Mouse (Mus musculus): Measurements from ENCODE around the gene Wdr82.

Gene Wdr82

DNA sequence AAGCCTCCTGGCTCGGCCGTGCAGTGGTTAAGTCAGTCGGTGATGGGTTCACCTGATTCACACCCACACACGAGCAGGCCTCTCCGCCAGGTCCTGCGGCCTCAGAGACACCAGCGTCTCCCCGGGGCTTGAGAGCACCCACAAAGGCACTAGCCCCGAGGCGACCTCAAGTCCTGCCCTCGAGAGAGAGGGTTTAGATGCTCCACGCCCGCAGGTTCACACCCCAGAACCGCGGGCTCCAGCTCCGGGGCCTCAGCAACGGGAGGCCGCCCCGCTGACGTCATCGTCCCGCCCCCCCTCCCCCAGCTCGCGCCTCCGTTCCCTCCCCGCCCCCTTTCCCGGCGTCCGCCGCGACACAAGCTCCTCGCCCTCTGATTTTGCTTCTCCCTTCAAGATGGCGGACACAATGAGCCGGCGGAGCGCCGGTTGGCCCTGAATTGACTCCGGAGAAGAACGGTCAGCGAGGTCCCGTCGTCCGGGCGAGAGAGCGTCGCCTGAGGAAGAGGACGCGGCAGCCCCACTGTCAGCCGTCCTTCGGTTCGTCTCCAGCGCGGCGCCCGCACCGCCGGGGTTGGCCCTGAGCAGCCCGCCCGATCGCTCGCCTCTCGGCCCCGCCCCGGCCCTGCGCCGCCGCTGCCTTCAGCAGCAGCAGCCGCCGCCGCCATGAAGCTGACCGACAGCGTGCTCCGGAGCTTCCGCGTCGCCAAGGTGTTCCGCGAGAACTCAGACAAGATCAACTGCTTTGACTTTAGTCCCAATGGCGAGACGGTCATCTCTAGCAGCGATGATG is at the start of gene Wdr82:
Wdr82 (plus strand) TSS at position 373 of the 790 bp plus-strand sequence.
- in situ Hi-C loops (cut with MboI, MseI) = loop anchor here in 1 of 2 experiments (10.0 kb wide), 1 partner anchor 254 kb away; the partner anchor contains the start of gene Rpl29

DNA sequence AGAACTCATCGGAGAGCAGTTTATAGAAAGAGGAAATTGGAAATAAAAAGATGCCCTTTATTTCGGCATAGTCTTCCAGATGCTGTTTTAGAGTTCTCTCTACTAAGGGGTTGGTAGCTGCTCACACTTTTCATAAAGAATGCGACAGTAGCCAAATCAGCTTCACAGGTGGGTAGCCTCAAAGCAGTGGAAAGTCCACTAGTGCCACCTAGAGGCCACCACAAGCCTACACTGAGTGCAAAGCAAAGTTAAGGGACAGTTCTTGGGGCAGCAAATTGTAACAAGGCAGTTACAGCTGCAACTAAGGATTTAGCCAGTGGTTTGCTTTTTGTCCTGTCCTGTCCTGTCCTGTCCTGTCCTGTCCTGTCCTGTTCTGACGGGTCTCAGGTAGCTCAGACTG is 47.1 kb upstream of the Wdr82 start:
- in situ Hi-C loops (cut with MboI, MseI) = loop anchor here in 1 of 2 experiments (10.0 kb wide), 1 partner anchor 259 kb away; no protein-coding TSS in a partner anchor

DNA sequence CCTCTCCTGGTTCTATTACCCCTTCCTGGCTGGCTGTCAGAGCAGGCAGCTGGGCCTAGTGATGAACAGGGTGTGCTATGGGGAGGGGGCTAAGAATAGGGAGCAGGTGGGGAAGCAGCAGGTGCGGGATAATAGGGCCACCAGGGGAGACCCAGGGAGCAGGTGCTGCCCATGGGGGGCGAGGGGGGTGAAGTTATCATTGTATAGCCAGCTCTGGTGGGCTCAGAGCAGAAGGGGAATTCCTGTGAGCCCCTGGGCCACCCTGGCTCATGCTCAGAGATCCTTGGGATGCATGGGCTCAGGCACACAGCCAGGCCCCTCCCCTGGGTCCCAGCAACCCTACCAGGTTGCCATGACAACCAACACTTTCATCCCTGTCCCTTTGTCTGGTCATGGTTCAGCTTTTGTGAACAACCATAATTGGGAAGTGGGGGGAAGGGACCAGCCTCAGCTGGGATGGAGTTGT is 43.9 kb upstream of the Wdr82 start:
- in situ Hi-C loops (cut with MboI, MseI) = loop anchor here in 1 of 2 experiments (10.0 kb wide), 1 partner anchor 262 kb away; no protein-coding TSS in a partner anchor

DNA sequence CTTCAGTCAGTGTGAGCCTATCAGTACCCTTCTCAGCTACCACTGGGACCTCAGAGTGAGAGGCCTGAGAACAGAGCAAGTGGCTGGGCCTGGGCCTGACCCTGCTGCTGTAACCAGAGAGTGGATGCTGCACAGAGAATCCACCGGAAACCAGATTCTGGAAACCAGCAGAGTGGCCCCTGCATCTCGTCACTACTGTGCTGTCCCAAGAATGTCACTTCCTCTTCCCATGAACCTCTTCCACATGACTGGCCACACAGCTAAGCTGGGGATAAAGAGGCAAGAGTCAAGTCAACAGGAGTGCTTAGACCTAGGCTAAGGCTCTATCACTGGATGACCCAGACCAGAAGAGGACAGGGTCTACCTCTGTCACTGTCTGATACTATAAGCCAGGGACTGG is 41.7 kb upstream of the Wdr82 start:
- in situ Hi-C loops (cut with MboI, MseI) = loop anchor here in 1 of 2 experiments (10.0 kb wide), 1 partner anchor 264 kb away; no protein-coding TSS in a partner anchor

- in situ Hi-C loops (cut with MboI, MseI) = loop anchor here in 1 of 2 experiments (10.0 kb wide), 1 partner anchor 1415 kb away; no protein-coding TSS in a partner anchor
These were observed 40.5 kb upstream of the Wdr82 start for GRCm38 (mm10) chr9:106130250-106130649.

DNA sequence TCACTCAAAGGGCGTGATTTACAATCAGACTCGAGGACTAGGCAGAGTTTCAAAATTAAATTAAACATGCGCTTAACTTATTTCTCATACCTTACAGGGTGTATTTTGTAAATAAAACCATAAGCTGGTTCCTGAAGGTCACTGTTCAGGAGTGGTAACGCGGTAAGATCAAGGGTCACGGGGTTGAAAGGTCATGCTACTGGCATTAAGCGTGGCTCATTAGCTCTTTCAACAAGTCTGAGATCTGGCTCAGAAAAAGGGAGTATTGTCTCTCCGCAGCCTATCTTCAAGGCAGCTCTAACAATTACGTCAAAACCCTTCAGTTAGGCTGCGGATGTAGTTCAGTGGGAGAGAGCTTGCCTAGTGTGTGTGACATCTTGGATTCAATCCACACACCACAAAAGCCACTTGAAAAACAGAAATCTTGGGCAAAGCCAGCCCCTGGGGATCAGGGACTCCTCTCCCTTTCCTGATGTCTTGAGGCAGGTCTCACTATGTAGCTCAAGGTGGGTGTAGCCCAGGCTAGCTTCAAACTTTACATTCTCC is 33.0 kb upstream of the Wdr82 start:
- in situ Hi-C loops (cut with MboI, MseI) = loop anchor here in 1 of 2 experiments (10.0 kb wide), 1 partner anchor 1423 kb away; no protein-coding TSS in a partner anchor

DNA sequence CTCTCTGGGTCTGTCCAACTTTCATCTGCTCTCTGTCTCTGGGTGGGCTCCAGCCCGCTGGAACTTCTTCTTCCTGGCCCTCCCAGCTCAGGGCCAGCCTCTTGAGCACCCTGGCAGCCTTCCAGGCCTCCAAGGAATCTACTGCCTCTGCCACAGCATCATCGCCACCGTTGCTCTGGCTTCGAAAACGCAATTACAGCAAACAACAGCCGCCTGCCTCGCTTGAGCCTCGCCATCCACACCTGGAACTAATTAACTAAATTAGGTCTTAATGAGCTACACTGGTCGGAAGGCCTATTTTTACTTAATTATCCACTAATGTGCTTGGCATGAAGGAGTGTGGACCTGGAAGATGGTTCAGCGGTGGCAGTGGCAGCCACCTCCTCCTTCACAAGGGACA is 31.0 kb upstream of the Wdr82 start:
- in situ Hi-C loops (cut with MboI, MseI) = loop anchor here in 1 of 2 experiments (10.0 kb wide), 1 partner anchor 1425 kb away; no protein-coding TSS in a partner anchor

GRCm38 (mm10) chr9:106141955-106142354 is 28.8 kb upstream of the Wdr82 start:
- in situ Hi-C loops (cut with MboI, MseI) = no loop called here

DNA sequence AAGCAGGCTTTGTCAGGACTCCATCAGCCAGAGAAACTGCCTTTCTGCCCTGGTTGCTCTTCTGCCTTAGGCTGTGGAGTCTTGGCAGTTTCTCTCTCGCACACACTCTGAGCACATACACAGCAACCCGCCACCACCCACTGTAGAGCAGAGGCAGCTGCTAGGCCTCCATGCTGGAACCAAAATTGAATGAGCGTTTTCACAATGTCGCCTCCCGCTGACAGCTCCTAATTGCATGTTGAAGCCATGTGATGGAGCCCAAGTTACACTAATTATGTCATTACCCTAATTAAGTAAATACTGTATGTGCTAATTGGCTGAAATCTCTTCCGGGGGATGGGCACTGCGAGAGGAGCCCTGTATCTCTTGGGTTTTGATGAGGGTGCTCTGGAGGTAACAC is 26.6 kb upstream of the Wdr82 start:
- in situ Hi-C loops (cut with MboI, MseI) = no loop called here

DNA sequence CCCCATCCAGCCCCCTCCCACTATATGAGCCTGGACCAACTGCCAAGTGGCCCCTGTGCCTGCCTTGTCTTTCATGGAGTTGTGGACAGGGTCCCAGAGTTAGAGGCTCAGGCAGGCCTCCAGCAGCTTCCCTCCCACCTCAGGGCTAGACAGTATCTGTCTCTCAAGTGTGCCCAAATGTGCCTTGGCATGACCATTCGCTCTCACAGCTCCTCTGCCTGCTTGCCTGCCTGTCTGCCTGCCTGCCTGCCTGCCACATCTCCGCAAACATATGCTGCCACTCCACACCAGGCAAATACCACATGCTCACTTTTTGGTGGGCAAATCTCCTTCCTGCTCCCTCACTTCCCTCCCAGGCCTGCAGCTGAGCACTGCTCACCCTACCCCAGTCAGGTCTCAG is 25.1 kb upstream of the Wdr82 start:
- in situ Hi-C loops (cut with MboI, MseI) = no loop called here

GRCm38 (mm10) chr9:106147281-106147680 is 23.4 kb upstream of the Wdr82 start:
- in situ Hi-C loops (cut with MboI, MseI) = no loop called here

GRCm38 (mm10) chr9:106147851-106148431 is 22.8 kb upstream of the Wdr82 start:
- in situ Hi-C loops (cut with MboI, MseI) = no loop called here

- in situ Hi-C loops (cut with MboI, MseI) = no loop called here
These were observed 22.0 kb upstream of the Wdr82 start for GRCm38 (mm10) chr9:106148541-106149398.

GRCm38 (mm10) chr9:106149399-106149754 is 21.4 kb upstream of the Wdr82 start:
- in situ Hi-C loops (cut with MboI, MseI) = no loop called here

GRCm38 (mm10) chr9:106154106-106154505 is 16.6 kb upstream of the Wdr82 start:
- in situ Hi-C loops (cut with MboI, MseI) = loop anchor here in 1 of 2 experiments (10.0 kb wide), 2 partner anchors 1099 to 1879 kb away; partner anchors contain the start of gene Mrpl3

DNA sequence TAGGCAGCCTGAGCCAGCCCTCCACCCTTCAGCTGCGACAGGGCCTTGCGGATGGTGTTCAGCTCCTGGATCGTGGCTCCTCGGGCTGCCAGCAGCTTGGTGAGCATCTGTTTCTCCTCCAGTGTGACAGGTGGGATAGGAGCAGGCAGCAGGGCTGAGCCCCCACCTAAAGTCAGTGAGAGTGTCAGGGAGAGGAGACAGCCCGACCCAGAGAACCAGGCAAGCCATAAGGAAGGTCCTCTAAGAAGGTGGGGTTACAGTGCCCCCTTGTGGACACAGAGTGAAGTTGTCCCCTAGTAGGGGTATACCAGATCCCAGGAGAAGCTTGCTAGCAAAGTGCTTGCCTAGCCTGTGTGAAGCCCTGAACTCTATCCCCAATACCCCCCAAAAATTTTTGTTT is 14.3 kb upstream of the Wdr82 start:
- in situ Hi-C loops (cut with MboI, MseI) = loop anchor here in 1 of 2 experiments (10.0 kb wide), 2 partner anchors 1102 to 1882 kb away; partner anchors contain the start of gene Mrpl3

DNA sequence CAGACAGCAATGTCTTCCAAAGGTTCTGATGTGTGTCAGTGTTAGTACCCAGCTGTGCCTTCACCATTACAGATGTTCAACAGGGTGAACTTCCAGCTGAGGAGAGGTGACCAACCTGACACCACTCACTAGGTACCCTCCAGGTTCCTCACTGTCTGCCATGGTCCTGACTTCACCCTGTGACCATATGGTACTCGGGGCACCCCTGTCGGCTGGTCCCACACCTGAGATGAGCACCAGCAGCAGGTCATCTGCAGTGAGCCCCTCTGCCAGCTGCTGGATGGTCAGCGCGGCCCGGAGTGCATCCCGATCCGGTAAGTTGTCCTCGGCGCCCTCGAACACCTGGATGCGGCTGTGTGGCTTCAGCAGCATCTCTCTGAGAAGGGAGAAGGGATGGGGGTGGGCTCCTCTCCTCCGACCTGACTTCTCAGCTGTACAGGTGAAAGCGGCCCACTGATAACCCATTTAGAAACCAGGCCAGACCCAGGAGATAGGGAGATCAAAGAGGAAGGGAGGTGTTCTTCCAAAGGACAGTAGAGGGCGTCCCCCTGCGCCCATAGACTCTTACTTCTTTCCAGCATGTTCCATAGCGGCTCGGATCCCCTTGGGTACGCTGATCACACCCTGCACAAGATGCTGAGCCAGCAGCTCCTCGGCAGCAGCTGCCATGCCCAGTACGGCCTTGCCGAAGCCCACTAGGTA is 13.7 kb upstream of the Wdr82 start:
- in situ Hi-C loops (cut with MboI, MseI) = loop anchor here in 1 of 2 experiments (10.0 kb wide), 2 partner anchors 1102 to 1882 kb away; partner anchors contain the start of gene Mrpl3

GRCm38 (mm10) chr9:106157623-106157925 is 13.2 kb upstream of the Wdr82 start:
- in situ Hi-C loops (cut with MboI, MseI) = loop anchor here in 1 of 2 experiments (10.0 kb wide), 2 partner anchors 1103 to 1883 kb away; partner anchors contain the start of gene Mrpl3

DNA sequence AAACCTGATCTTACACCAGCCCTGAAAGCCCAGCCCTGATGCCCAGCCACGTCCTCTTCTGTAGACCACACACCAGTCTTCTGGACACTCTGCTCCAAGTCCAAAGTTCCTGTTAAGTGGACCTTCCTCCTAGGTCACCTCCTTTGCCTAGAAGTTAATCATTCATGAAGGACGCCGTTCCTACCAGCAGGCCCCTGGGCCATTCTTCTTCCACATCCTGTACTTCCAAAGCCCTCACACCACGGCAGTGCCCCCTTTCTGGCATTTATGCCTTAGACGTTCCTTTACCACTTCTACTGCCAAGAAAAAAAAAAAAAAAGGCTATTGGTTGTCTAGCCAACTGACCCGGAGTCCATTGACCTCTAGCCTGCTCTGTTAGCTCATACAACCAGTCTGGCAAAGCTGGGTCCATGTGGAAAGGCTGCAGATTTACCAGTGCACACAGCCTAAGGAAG is 12.7 kb upstream of the Wdr82 start, which contains the start of gene Glyctk:
Glyctk (minus strand) TSS at position 102 of the 455 bp plus-strand sequence.
- in situ Hi-C loops (cut with MboI, MseI) = loop anchor here in 1 of 2 experiments (10.0 kb wide), 2 partner anchors 1103 to 1883 kb away; partner anchors contain the start of gene Mrpl3

GRCm38 (mm10) chr9:106159237-106159636 is 11.5 kb upstream of the Wdr82 start:
- in situ Hi-C loops (cut with MboI, MseI) = loop anchor here in 1 of 2 experiments (10.0 kb wide), 2 partner anchors 1104 to 1884 kb away; partner anchors contain the start of gene Mrpl3

All from T-helper 17 cell (primary cell).